Mouse (Mus musculus): ENCODE results near the gene Amy2a5. TPM values are rescaled to one million over a fixed set of nuclear protein-coding genes. Genes with fewer than 3 reads are reported as not detected.
"Not testable (repeated sequence)": the region's sequence is repeated elsewhere in the genome, so short reads cannot be mapped to it uniquely, and the experiment has no call there.

The Amy2a5 gene
- total RNA-seq (2015; ENCODE audit: low replicate concordance) (not detected in 2 replicates), total RNA-seq (2017; ENCODE audit: low replicate concordance) (not detected in 2 replicates)

- not testable (repeated sequence) for ATAC-seq (replicated peaks; ENCODE audit: low FRiP score, poor library complexity, severe bottlenecking)
These were observed at the start of gene Amy2a5 for GRCm38 (mm10) chr3:113258737-113259136. Amy2a5 (minus strand) TSS chr3:113258837.

GRCm38 (mm10) chr3:113291349-113291748 is 32.7 kb upstream of the Amy2a5 start, which contains the start of gene Amy2a4:
Amy2a4 (minus strand) TSS chr3:113291449.
- ATAC-seq (replicated peaks; ENCODE audit: low FRiP score, poor library complexity, severe bottlenecking) = not testable (repeated sequence)

- ATAC-seq (replicated peaks; ENCODE audit: low FRiP score, poor library complexity, severe bottlenecking) = not testable (repeated sequence)
These were observed 21.6 kb upstream of the Amy2a5 start for GRCm38 (mm10) chr3:113280285-113280684.

- not testable (repeated sequence) for ATAC-seq (replicated peaks; ENCODE audit: low FRiP score, poor library complexity, severe bottlenecking)
These were observed 20.9 kb upstream of the Amy2a5 start for GRCm38 (mm10) chr3:113279586-113279985.

GRCm38 (mm10) chr3:113227115-113227514 is 31.5 kb downstream of the Amy2a5 start:
- no peak for ATAC-seq (replicated peaks; ENCODE audit: low FRiP score, poor library complexity, severe bottlenecking)

Other genes with a start within 250 kb of the Amy2a5 start
- gene Amy2a4, start 32.6 kb upstream of the Amy2a5 start, total RNA-seq (2015; ENCODE audit: low replicate concordance) = not detected in 2 replicates
- not detected in 2 replicates for gene Amy2a4, start 32.6 kb upstream of the Amy2a5 start, total RNA-seq (2017; ENCODE audit: low replicate concordance)
- gene Amy2a3, start 65.2 kb upstream of the Amy2a5 start, total RNA-seq (2015; ENCODE audit: low replicate concordance) = not detected in 2 replicates
- gene Amy2a3, start 65.2 kb upstream of the Amy2a5 start, total RNA-seq (2017; ENCODE audit: low replicate concordance) = not detected in 2 replicates
- gene Amy2a2, start 97.8 kb upstream of the Amy2a5 start, total RNA-seq (2015; ENCODE audit: low replicate concordance) = not detected in 2 replicates
- not detected in 2 replicates for gene Amy2a2, start 97.8 kb upstream of the Amy2a5 start, total RNA-seq (2017; ENCODE audit: low replicate concordance)